Mouse (Mus musculus): ENCODE measurements around the gene Cyp20a1.

The Cyp20a1 gene

DNA sequence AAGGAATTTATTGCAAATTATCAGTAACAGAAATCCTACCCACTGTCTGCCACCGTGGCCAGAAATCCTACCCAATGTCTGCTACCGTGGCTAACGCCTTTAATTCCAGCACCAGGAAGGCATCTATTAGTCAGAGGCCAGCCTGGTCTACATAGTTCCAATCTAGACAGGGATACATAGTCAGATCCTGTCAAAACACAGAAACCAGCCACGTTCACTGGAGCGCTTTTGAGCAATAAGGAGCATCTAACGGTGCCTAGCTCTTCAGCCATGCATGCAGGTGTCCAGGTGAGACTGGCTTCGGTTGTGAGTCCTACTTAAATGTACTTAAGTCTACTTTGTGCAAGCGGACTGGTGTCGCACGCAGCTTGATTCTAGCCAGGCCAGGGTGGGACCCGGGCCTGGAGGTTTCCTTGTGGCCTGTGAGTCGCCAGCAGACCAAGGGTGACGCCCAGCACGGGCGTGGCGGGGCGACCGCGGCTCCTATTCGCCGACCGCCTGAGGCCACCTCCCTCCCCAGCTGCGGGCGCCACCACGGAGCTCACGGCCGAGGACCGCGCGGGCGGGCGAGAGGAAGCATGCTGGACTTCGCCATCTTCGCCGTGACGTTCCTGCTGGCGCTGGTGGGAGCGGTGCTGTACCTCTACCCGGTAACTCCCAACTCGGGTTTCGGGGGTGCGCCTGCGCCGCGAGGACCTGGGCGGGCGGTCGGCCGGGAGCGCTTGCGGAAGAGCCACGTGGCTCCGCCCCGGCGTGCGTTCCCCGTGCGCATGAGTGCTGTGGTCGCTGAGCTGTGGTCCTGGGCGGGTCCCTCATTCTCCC, at the start of gene Cyp20a1:
Gene Cyp20a1 (plus strand): TSS at position 516 of the 822 bp plus-strand sequence.
- in situ Hi-C loops (cut with MboI, MseI): no loop called here

GRCm38 (mm10) chr1:60293921-60294320, 49.2 kb upstream of the Cyp20a1 start:
- in situ Hi-C loops (cut with MboI, MseI): no loop called here

GRCm38 (mm10) chr1:60343630-60344455, 720 bp downstream of the Cyp20a1 start:
- in situ Hi-C loops (cut with MboI, MseI): no loop called here

GRCm38 (mm10) chr1:60344670-60345069, 1.5 kb downstream of the Cyp20a1 start:
- in situ Hi-C loops (cut with MboI, MseI): no loop called here

- in situ Hi-C loops (cut with MboI, MseI): no loop called here
Observed at GRCm38 (mm10) chr1:60345712-60346111, 2.6 kb downstream of the Cyp20a1 start.

GRCm38 (mm10) chr1:60352786-60353185, 9.7 kb downstream of the Cyp20a1 start:
- in situ Hi-C loops (cut with MboI, MseI): no loop called here

DNA sequence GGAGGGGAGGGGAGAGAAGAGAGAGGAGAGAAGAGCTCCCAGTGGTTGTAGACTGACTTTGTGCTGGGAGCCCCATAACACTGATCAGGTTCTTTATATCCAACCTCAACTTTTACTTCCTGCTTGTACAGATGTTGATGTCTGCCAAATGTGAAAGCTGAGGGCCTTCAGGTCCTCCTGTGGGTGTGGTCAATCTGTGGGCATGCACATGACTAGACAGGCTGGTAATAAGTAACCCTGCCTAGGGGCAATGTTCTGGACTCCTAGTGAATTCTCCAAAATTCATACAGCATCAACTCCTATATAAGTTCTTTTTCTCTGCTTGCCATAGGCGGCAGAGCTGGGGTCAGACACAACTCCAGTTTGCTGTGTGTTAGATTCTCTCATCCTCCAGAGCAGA, 18.5 kb downstream of the Cyp20a1 start:
- in situ Hi-C loops (cut with MboI, MseI): no loop called here

DNA sequence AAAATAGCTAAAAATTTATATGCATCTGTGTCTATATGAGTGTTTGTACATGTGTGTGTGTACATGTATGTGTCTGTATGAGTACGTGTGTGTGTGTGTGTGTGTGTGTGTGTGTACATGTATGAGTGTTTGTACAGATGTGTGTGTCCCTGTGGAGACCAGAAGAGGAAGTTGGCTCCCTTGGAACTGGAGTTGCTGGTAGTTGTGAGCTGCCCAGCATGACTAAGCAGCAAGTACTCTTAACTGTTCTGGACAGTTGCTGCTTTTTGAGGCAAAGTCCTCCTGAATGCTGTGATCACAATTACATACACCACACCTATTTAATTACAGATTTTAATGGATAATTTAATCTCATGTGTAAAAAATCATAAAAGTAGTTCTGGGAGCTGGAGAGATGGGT, 33.4 kb downstream of the Cyp20a1 start:
- in situ Hi-C loops (cut with MboI, MseI): no loop called here

DNA sequence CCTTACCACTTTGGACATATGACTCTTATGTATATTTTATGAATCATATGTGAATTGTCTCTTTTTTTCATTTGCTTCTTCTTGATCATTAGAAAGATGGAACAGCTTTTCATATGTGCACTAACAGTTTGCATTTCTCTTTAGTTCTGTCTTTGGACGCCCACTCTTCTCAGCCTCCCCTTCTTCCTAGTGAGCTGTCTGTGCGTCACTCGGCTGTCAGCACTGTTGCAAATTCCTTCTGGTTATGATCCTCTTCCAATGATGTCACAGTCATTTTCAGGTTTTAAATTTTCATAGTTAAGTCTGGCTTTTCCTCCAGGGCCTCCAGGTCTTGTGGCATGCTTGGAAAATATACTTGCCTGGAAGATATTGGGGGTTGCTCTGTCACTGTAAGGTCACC, 38.8 kb downstream of the Cyp20a1 start:
- in situ Hi-C loops (cut with MboI, MseI): no loop called here

DNA sequence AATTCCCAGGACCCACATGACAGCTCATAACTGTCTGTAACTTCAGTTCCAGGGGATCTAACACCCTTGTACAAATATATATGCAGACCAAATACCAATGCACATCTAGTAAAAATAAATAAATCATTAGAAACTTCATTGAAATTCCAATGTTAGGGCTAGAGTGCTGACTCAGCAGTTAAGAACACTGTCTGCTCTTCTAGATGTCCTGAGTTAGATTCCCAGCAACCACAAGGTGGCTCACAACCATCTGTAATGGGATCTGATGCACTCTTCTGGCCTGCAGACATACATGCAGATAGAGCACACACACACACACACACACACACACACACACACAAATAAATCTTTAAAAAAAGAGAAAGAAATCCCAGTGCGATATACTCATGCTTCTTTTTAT, 61.7 kb downstream of the Cyp20a1 start:
- in situ Hi-C loops (cut with MboI, MseI): no loop called here

GRCm38 (mm10) chr1:60408501-60409167, 65.5 kb downstream of the Cyp20a1 start:
- in situ Hi-C loops (cut with MboI, MseI): no loop called here

- in situ Hi-C loops (cut with MboI, MseI): no loop called here
Observed at GRCm38 (mm10) chr1:60409168-60409828, 66.2 kb downstream of the Cyp20a1 start, which contains the start of gene Abi2. Abi2 (plus strand) TSS chr1:60409619.

GRCm38 (mm10) chr1:60409928-60410817, 67.0 kb downstream of the Cyp20a1 start:
- in situ Hi-C loops (cut with MboI, MseI): no loop called here

DNA sequence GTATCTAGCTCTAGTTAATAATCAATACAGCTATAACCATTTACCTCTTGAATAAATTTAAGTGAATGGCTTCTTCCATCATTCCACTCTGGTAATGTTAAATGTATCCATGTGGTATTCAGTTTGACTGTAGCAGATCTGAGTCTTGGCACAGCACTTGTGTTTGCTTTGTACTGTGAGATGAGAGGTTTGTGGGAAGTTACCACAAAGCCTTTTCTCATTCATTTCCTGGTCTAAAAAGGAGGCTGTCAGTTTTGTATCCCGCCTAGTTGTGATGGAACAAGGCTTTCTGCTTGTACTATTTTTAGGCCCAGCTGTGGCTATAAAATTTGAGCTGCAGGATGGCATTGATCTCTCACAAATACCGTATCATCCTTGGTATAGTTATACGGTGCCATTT, 73.6 kb downstream of the Cyp20a1 start:
- in situ Hi-C loops (cut with MboI, MseI): no loop called here

DNA sequence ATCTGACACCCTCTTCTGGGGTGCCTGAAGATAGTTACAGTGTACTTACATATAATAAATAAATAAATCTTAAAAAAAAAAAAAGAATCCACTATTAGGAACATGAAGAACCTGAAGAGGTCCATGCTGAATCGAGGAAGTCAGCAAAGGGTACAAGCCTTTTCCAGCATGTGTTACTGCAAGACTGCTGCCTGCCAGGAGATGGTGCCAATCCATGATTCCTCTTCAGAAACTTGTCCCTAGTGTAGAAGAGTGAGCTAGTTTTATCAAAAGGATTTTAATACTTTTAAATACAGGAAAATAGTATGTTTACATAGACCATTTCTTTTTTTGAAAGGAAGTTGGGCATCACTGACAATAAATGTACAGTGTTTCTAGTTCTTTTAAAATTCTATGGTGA, 80.8 kb downstream of the Cyp20a1 start:
- in situ Hi-C loops (cut with MboI, MseI): no loop called here

GRCm38 (mm10) chr1:60428341-60428740, 85.2 kb downstream of the Cyp20a1 start:
- in situ Hi-C loops (cut with MboI, MseI): no loop called here

GRCm38 (mm10) chr1:60428932-60429331, 85.8 kb downstream of the Cyp20a1 start:
- in situ Hi-C loops (cut with MboI, MseI): no loop called here

DNA sequence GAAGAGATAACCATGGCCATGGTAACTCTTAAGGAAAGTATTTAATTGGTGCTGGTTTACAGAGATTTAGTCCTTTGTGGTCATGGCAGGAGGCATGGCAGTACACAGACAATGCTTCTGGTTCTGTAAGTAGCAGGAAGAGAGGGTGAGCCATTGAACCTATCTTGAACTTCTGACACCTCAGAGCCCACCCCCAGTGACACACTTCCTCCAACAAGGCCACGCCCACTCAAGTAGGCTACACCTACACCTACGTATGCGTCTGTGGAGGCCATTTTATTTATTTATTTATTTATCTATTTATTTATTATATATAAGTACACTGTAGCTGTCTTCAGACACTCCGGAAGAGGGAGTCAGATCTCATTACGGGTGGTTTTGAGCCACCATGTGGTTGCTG, 88.4 kb downstream of the Cyp20a1 start:
- in situ Hi-C loops (cut with MboI, MseI): no loop called here

DNA sequence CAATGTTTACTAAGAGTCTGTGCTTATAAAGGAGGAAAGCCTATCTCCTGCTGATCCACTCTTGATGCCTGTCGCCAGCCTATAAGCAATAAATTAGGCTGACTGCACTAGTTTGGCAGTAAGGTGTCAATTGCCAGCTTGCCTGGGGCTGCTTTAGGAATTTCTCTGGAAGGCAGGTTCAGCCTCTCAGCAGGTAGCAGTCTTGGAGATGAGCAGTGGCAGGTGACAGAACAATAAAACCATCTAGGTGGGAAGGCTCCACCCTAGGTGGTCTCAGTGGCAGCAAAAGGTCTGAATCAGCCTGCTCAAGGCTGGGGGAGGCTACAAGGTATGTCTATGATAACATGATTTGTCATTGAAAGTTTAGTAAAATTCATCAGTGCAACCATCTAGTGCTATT, 89.4 kb downstream of the Cyp20a1 start:
- in situ Hi-C loops (cut with MboI, MseI): no loop called here

Measured in T-helper 1 cell (primary cell).